Mouse (Mus musculus) ovary, postnatal 14 days (tissue): Measurements from ENCODE around the gene P3h2.

Source experiments
- DNase-seq: peaks from one replicate; pipeline ENCODE4 v3.0.0; 2022; ENCODE audit warnings: low spot score

P3h2 gene

DNA sequence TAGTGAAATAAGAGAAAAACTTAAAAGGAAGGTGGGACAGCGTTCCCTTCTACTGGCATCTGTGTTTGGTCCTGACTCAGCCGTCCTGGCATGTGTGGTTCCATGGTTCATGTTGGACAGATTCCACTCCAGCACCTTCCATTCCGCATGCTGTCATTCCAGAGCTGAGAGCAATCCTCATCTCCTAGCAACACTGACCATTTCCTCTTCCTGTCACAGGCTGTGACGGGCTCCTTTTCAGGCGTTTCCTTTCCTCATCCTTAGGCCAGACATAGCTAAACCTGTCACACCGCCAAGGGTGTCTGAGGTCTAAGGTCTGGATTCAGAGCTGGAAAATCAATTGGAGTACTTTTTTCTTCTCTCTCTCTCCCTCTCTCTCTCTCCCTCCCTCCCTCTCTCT is 40.5 kb downstream of the P3h2 start:
- DNase-seq: no peak

GRCm38 (mm10) chr16:26060239-26061085 is 45.1 kb downstream of the P3h2 start:
- DNase-seq: no peak

DNA sequence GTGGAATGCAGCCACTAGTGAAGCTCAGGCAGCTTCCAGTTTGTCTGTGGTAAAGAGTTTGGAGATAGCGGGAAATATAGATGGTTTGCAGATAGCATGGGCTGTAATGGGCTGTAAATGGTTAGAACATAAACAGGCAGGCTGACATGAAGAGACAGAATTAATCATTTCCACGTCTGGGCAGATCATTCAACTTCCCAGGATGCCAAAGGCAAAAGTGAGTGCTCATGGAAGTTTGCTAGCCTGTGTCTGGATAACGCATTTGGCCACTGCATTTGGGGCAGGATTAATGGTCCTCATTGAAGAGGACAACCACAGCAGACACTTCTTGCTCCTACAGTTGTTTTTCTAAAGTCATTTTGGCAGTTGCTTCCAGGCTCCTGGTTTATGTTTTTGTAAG is 52.0 kb downstream of the P3h2 start:
- DNase-seq: no peak

DNA sequence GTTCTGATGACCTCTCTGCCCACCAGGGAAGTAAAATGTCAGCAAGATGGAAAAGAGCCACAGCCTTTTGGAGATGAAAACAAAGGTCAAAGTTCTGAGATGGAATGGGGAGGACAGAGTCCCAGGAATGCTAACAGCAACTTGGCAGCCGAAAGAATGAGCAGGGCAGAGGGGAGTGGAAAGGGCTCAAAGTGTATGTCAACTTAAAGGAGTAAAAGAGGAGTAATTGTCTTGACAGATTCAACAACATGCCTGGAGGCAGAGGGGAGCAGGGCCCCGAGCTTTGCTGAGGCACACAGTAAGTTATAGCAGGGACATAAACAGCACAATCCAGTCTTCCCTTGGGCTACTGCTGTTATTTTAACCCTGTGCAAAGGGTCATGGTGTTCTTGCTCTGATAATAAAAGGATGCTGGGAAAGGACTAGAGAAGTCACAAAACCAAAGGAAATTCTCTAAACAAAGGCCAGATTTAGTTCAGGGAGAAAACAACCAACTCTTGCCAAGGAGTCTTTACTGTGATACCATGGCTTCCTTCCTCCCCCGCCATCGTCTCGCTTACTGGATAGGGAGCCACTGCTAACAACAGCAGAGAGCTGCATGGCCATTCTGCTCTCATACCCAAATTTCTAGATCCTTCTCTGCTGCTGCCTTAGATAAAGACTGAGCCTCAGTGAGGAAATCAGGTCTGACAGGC is 56.0 kb downstream of the P3h2 start:
- DNase-seq: peak; percentile 18

DNA sequence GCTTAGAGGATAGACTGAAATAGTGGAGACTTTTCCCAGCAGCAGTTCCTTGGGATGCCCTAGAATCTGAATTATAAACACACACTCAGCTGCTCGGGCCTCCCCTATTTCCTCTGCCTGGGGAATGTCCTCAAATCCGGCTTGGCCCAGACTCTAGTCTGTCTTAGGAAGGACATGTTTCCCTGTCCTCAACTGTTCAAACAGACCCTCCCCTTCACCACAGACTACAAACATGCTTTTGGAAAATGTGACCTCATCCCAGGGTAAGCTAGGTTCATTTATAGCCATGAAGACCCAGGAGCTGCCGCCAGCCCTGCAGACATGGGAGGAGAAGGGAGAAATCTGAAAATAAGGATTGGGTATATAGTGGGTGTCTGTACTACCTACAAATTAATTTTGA is 57.7 kb downstream of the P3h2 start:
- no peak for DNase-seq

- no peak for DNase-seq
Measured at GRCm38 (mm10) chr16:26047396-26047795, 58.2 kb downstream of the P3h2 start.

DNA sequence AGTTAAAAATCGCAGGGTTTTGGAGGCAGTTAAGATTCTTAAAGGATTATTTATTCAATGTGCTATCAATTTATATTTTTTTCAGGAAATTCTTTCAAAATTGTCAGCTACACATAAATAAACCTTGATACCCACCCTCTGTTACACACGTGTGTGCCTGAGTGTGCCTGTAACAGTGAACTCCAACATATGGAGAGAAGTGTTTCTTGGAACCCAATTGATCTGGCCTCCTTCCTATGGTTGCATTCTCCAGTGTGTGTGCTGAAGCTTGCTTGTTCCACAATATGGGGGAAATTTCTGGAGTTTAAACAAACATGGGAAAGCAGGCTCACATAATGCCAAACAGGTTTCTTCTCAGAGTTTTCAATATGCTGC is 63.7 kb downstream of the P3h2 start:
- DNase-seq: no peak

DNA sequence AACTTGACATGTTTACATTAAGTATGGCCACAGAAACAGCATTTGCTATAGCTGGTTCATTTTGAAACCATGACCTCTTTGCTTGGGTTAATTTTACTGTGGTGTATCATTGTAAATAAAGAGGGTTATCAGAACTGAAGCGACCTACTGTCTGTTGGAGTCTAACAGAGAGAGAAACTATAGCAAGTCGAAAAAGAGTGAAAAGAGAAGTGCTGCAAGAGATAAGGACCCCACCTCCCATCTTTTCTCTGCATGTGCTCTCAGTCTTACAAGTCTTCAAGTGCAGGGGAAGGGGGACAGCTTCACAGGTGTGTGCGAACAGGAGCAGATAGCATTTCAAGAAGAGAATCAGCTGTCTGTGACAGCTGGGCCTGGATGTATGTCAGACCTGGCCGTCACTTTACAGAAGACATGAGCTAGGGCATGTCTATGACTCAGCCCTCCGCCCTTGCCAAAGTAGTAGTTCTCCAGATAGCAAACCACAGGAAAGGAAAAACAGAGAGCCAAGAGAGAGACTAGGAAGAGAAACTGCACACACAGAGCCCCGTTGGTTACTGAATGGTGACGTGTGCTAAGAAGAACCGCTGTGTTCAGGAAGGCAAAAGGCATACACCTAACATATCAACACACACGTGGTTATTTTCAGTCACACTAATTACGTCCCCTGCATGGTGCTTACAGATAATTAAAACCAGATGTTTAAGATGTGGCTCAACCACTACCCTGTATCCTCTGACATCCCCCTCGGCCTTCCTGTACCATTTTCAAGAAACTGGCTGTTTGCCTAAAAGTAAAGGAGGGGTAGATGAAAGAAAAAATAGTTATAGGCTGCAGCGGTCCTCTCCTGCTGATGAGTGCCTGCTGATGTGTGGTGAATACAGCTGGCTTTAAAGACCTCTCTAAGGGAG is 64.3 kb downstream of the P3h2 start:
- no peak for DNase-seq

DNA sequence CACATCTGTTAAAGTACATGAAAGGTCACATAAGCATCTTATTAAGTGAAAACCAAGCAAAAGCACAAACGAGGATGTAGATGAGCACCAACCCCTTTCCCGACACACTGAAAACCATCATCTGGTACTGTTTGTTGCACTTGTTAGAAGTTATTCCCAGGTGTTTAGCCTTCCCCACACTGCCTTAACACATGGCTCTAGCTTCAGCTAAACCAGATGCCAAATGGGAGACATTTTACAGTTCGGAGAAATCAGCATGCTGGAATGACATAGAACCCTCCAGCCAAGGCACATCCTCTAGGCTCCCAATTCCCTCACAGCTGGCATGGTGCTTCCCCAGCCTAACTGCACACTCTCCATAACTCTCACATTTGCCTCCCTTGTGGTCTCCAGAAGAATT is 66.3 kb downstream of the P3h2 start:
- no peak for DNase-seq

- no peak for DNase-seq
Measured at GRCm38 (mm10) chr16:26035525-26035924, 70.1 kb downstream of the P3h2 start.

- no peak for DNase-seq
Measured at GRCm38 (mm10) chr16:26035079-26035478, 70.5 kb downstream of the P3h2 start.

DNA sequence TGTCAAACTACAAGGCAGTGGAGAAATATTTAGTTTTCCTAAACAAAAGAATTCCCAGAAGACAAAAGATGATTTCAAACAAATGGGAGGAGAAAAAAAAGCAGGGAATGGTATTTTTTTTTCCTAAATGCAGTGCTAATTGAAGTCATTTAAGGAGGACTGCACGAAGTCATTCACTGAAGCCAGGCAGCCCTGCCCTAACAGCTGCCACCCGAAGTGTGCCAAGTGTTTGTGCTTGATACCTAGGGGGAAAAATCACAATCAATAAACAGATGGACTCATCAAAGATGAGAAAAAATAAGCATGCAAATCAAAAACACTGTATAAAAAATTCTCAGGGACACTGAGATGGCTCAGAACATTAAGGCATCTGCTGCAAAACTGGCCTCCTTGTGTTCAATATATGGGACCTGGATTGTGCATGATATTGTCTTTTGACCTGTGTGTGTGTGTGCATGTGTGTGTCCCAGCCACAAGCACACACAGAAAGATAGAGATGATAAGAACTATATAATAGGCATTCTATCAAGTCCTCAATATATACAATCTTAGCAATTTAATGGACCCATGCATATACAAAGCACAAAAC is 76.1 kb downstream of the P3h2 start:
- no peak for DNase-seq

GRCm38 (mm10) chr16:26026416-26026815 is 79.2 kb downstream of the P3h2 start:
- no peak for DNase-seq

- no peak for DNase-seq
Measured at GRCm38 (mm10) chr16:26024543-26024942, 81.0 kb downstream of the P3h2 start.

GRCm38 (mm10) chr16:26023352-26023751 is 82.2 kb downstream of the P3h2 start:
- no peak for DNase-seq

GRCm38 (mm10) chr16:26021759-26022158 is 83.8 kb downstream of the P3h2 start:
- DNase-seq: no peak

DNA sequence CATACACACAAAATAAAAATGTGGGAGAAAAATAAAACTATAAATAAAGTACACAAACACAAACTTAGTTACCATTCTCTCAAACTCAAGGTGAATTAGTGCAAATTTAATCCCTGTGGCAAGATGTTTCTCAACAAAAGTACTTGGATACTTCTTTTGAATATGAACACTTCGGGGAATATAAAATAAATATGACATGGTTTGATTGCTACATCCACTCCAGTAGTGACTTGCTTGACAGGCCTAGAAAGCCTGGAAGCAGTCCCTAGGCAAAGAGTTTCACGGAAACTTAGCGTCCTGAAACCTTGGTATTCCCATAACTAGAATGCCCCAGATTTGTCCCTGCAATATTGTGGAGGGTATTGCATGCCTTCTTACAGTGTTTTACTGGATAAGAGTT is 99.8 kb downstream of the P3h2 start:
- DNase-seq: no peak

DNA sequence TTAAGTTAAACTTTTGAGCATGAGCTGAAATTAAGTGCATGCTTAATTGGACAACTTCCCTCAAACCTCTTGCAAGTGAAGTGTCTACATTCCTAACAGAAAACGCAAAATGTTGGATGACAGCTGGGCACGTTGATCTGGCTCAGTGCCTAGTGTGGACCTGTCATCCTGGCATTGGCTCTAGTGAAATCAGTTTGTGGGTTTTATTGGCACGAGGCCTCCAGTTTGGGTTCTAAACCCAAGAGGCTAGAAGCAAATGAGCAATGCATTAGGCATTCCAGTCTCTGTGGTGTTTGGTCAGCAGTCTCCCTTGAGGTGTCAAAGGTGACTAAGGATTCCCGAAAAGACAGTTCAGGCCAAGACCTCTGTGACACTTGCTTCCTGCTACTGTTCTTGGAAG is 102.3 kb downstream of the P3h2 start:
- DNase-seq: no peak

DNA sequence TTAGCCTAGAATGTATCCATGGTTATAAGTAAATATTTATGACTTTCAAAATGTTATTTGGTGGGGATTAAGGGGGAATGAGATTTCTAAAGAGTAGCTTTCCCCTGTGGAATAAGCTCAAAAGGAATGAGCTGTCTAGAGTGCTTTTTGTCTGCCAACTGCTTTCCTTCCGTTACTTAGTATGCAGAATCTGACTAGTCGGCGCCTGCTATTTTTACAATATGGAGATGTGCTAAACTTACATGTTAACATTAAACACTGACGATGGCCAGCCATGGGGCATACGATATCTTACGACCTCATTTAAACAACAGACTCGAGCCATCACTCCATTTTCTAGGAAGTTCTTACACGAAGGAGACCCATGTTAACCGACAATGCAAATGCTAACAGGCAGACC is 102.7 kb downstream of the P3h2 start:
- DNase-seq: no peak

GRCm38 (mm10) chr16:25994605-25995004 is 111.0 kb downstream of the P3h2 start:
- no peak for DNase-seq

GRCm38 (mm10) chr16:25987221-25987620 is 118.4 kb downstream of the P3h2 start:
- DNase-seq: no peak

GRCm38 (mm10) chr16:25983635-25984034 is 121.9 kb downstream of the P3h2 start:
- DNase-seq: no peak
